Mouse (Mus musculus) retina, postnatal 7 days (tissue): Measurements from ENCODE around the gene Ddit4.

Source experiments
- DNase-seq: peaks from one replicate; pipeline ENCODE4 v3.0.0-alpha.2; 2012; ENCODE audit warnings: low read depth, low spot score

Gene Ddit4

DNA sequence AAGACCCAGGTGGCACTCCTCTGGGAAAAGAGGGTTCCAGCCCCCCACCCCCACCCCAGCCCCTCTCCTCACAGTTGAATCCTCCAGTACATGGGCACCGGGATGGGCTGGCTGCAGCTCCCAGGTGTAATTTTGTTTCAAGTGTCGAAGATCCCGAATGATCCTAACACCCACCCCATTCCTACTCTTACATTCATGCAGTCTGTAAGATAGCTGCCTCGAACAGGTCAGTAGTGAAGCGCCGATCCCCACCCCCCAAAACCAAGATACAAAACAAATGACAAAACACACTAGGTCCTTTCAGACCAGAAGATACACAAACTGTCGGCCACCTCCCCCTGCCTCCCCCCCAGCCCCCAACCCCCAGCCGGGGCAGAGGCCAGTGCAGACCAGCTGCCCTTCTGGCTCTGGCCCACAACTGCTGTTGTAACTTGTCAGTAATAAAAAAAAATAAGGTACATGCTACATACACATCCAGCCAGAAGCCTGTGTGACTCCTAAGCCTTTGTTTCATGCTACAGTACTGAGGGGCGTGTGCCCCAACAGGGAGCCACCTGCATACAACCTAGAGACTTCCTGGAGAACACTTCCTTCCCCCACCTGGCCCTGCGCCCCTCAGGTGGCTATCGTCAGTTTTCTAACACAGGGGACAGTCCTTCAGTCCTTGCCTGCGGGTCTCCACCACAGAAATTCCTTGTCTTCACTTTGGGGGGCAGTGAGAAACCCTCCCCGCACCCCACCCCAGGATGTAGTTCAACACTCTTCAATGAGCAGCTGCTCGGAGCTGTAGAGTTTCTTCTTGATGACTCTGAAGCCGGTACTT lies 1.6 kb downstream of the Ddit4 start:
- DNase-seq = no peak

DNA sequence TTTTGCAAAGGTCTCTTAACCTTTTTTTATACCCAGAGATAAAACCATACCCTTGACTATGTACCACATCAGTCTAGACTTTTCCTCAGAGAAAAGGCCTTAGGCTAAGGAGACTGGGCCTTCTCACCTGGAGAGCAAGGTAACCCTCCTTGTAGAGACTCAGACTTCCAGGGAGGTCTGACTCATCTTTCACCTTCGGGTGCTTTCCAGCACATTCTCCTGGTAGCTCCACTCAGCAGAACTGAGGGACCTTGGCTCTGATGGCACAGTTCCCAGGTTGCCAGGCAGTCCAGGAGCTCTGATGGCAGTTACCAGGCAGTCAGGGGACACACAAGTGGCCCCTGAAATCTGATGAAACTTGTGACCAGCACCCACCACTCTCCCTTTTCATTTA lies 2.4 kb downstream of the Ddit4 start:
- no peak for DNase-seq

DNA sequence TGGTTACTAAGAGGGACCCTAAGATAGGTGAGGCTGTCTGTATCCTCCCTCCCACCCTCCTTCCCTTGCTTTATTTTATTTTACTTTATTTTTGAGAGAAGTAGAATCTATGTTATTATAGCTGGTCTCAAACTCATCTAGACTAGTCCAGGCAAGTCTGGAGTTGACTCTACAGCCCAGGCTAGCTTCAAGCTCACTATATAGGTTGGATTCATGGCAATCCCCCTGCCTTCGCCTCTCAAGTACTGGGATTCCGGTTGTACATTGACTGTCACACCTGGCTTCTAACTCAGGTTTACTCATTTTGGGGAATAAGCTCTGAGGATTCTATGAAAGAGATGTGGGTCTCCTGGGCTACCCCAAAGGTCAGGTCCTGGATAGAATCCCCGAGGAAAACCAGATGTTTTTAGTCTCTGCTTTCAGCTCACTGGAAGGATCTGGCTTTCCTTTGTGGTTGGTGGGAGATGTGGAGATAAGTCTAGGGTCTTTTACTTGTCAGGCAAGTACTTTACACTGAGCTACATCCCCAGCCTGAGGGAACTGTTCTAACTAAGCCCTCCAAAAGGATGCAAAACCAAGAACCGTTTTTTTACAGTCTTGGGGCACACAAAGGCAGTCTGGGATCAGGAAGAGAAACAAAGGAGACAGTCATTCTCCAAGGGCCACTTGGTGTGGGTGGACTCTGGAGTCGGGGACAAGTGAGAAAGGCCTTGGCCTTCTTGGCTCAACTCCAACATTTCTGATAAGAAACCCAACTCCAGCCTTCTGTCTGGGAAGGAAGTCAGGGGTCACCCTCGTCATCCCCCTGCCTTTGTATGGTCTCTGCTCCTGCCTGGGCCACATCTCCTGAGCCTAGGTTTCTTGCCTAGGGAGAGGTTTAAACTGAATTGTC lies 3.0 kb downstream of the Ddit4 start:
- no peak for DNase-seq

DNA sequence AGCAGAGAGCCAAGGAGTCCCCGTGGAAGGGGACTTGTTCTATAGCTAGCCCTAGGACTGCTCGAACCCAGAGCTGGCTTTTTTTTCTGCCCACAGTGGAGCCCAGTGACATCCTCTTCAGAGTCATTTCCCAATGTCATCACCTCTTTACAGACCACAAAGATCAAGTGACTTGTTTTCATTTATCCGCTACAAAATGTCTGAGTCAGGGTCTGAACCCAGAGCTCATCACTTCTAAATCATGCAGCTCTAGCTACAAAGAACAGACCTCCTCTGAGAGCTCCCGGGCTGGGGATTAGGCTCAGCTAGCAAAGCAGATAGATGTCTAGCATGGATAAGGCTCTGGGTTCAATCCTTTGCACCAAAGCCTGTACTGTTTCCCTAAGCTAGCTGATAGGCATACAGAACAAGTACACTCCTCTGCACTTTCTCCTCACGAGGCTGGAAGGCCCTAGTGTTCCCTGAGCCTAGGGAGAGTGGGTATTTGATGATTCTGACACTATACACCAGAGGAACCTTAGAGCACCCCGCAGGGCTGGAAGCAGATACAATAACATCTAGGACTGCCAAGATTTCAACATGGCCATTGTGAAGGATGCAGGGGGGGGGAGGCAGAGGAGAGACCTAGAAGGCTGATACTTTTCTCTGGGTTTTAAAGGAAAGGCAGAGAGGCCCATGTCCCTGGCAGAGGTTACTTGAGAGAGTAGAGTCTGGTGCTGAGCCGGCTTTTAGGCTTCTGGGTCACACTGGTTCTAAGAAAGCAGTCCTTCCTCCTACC lies 4.1 kb downstream of the Ddit4 start:
- no peak for DNase-seq

DNA sequence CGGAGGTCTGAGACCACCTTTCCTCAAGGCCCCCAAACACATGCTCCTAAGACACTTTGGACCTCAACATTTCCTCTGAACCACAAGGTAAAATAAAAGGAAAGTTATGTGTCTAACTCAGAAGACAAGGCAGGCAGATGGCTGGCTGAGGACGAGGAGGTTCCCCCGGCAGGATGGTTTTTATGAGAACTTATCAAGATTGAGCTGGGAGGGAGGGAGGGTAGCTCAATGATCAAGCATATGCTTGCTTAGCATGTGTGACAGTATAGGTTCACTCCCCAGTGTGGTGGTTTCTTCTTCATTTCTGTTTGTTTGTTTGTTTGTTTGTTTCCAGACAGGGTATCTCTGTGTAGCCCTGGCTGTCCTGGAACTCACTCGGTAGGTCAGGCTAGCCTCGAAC lies 5.3 kb downstream of the Ddit4 start:
- no peak for DNase-seq

DNA sequence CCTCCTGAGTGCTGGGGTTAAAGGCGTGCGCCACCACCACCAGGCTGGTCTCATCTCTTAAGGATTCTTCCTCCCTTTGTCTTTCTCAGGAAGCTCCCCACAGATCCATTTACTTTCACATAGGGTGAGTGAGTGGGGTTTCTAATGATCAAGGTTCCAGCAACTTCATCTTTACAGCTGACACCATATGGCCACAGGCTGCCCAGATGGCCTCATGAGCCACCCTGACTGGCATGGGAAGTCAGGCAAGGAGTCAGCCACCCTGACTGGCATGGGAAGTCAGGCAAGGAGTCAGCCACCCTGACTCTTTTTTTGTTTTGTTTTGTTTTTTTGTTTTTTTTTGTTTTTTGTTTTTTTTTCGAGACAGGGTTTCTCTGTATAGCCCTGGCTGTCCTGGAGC lies 6.2 kb downstream of the Ddit4 start:
- DNase-seq = no peak

DNA sequence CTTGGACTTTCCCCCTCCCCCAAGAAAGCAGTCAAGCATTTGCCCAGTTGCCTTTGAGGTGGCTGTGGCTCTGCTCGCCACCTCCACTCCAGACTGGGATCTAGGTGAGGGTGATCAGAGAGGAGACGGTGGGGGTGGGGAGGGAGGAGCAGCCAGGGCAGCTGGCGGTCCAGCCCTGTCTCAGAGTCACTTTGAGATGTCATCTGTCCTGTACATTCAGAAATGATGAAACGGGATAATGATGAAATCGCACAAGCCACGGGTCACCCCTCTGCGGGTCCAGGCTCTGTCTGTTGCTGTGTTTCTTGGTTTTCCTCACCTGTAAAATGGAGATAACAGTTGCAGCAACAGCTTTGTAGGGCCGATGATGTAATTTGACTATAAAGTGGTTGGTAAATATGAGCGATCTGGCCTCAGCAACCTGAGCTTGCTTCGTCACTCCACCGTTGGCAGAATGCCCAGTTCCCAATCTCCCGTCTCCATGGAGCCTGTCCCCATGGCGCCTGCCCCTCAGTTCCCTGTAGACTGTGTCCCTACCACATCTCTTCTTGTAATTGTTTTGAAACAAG lies 8.1 kb downstream of the Ddit4 start:
- no peak for DNase-seq

DNA sequence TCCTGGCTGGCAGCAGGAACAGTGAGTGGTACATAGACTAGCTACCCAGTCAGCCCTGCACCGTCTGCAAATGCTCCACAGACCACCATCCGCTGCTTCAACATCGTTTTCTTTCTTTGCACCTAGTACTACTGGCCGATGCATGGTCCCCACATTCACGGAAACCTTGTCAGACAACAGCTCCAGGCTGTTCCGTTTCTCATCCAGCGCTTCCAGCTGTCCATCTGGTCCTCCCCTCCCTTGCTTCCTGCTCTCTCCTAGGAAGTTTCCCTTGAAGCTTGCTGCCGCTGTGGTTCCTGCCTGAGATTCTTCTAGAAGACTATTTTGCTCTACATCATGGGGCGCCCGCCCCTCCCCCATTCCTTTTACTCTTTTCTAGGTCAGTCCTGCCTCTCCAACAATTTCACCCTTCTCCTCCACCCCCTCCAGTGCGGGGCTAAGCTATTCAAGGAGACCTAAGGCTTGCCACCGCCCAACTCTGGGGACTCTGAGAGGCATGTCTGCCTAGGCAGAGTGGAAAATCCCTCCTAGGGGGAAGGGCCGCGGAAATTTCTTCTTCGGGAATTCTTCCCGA lies 8.7 kb downstream of the Ddit4 start:
- DNase-seq = peak; percentile 32

DNA sequence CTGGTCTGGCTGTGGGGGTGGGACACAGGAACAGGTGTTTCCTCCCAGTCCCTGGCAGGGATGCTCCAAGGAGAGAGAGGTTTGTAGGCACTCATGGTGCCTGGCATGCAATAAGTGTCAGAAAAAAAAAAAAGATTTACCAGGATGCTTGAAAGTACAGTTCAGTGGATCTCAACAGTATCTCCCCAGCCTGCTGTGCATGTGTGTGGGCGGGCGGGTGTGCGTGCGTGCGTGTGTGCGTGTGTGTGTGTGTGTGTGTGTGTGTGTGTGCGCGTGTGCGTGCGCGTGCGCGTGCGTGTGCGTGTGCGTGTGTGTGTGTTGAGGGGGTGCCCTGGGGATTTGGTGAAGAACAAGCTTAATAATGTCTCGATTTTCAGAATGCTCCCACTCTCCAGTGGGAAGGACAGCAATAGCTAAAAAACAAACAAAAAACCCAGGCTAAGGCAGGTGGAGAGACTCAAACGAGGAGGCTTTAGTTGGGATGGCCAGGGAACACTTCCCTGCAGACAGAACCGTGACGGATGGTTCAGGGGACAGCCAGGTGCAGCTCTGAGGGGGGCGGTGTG lies 9.3 kb downstream of the Ddit4 start:
- no peak for DNase-seq

DNA sequence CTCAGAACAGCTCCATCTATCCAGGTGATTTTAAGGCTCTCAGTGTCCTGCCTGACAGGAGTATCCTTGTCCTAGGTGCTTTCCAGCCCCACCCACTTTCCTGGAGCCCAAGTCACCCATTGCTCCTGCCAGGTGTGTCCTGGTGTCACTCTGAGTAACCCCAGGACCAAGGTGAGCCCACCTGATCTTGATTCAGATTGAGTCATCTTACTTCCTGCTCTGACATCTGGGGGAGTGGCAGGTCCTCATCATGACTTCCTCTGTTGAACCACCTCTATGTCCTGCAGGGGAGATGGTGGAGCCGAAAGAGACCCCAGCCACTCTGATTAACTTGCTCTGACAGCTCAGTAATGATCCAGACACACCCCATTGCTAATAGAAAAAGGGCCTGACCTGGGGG lies 12.6 kb downstream of the Ddit4 start:
- no peak for DNase-seq

DNA sequence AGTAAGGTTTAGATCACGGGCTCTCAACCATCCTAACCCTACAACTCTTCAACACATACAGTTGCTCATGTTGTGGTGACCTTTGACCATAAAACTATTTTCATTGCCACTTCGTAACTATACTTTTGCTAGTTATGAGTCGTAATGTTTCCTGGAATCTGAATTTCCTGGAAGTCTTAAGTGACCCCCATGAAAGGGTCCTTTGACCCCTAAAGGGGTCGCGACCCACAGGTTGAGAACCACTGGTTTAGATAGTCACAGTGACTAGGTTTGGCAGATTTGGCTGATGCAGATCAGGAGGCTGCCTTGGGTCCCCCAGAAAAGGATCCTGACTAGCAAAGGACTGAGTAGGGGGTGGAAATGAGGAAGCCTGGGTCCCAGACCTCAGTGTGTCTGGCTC lies 13.0 kb downstream of the Ddit4 start:
- no peak for DNase-seq

DNA sequence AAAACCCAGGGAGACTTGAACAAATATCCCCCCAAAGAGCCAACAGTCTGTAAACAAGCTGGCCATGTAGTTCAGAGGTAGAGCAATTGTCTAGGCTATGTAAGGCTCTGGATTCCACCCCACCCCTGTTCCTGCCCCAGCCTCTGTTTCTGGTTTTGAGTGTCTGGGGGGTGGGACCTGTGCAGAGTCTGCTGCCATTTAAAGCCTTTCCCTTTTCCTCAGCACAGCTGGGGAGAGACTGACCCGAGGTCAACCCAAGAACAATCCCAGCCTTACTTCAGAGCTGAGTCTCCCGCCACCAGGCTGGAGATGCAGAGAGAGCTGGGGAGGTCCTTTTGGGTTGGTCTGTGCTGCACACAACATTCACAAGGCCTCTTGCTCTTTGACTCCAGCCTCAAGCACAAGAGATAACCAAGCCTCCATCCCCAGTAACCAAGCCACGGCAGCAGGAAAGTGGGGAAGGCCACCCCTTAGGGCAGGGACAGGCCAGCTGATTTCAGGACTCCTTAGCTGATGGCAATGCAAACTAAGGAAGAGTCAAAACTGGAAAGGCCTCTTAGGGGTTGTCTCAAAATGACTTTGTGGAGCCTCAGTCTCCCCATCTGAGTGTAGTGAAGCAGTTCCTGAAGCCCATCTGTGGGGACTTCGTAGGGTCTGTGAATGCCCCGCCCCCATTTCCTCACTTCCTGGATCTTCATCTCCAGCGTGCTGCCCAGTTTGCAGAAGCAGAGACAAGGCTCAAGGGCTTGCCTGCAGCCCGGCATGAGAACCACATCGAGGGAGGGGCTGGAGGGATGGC lies 15.4 kb downstream of the Ddit4 start:
- DNase-seq = no peak

DNA sequence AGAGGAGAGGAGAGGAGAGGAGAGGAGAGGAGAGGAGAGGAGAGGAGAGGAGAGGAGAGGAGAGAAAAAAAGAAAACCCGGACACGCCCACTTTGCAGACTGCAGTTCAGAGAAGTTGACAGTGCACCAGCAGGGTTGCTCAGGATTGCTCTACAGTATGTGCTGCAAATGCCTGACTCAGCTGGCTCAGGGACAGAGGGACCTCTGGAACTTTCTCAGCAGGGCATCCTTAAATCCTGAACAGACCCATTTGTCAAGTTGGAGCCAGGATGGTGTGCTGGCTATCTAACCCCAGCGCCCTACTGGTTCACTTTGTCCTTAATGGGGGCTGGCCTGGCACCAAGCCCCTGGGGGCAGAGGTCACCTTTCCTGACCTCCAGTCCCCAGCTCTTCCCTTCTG lies 17.6 kb downstream of the Ddit4 start:
- no peak for DNase-seq

DNA sequence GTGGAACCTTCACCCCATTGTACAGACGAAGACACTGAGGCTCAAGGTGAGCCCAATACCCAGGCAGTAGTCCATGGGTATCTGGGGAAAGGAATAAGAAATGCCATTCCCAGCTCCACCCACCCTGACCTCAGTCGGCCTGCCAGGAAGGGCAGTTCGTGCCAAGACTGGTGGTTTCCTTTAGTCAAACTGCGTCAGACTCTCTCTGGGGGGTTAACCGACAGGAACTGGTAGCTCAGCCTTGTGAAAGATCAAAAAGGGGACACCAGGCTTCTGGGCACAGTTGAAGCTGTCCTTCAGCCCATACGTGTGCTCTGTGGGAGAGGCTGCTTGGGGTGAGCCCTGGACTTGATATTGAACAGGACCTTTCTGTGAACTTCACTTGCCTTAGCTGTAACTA lies 19.1 kb downstream of the Ddit4 start:
- no peak for DNase-seq

DNA sequence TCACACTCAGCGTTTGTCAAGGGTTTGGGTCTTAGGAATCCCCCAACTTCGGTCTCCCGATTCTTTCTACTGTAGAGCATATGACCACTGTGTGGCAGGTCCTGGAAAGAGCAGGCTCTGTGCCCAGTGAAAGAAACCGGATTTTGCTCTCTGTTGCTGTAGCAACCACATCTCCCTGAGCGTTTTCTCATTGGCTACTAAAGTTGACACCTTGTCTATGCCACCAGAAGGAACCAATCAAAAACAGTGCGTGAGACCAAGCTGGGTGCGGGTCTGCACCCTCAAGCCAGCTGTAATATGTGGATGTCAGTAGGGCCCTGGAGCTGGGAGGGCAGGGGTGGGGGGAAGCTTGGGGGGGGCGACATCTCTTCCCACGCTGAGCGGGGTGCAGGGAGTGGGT lies 20.6 kb downstream of the Ddit4 start:
- DNase-seq = no peak

DNA sequence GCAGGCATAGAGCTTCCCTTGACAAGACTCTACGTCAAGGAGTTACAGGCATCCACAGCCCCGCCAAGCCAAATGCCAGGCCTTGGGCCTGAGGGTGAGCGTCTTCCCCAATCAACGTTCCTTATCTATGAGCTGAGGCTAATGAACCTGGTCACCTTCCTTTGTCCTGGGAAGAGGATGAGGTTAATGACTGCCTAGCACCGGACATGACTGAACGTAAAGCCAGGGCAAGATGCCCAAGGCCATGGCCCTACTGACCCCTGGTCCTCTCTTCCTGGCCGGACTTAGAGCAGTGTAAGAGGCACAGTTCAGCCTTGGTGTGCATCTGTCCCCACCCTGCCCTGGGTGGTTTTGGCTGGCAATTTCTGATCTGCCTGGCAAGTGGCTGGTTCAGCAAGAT lies 22.4 kb downstream of the Ddit4 start:
- no peak for DNase-seq

DNA sequence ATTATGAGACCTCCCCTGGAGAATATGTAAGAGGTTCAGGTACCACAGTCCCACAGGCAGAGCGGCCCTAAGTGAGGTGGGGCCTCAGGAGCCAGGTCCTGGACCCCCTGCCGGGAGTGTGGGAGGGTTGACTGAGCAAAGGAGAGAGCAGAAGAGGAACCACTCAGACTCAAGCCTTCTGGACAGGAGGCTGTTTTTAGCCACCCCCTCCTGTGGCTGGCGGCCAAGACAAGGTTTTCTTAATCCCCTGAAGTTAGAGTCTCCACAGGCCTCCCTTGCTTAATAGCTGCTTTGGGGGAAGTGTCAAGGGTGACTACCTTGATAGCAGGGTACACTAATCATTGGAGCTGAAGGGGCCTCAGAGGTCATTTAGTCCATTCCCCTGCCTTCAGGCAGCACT lies 27.3 kb downstream of the Ddit4 start:
- DNase-seq = no peak

DNA sequence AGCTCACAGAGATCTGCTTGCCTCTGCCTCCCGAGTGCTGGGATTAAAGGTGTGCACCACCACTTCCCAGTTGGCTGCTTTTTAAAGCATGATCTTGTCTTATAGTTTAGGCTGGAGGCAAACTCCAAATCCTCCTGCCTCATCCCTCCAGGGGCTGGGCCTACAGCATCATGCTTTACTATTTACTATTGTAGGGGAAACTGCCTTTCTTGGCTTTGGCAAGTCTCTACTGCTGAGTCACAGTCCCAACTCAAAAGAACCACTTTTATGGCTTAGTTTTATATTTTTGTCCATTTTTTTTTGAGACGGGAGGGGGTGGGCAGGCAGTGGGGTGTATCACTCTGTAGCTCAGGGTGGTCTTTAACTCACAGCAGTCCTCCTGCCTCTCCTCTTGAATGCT lies 28.1 kb downstream of the Ddit4 start:
- DNase-seq = no peak

DNA sequence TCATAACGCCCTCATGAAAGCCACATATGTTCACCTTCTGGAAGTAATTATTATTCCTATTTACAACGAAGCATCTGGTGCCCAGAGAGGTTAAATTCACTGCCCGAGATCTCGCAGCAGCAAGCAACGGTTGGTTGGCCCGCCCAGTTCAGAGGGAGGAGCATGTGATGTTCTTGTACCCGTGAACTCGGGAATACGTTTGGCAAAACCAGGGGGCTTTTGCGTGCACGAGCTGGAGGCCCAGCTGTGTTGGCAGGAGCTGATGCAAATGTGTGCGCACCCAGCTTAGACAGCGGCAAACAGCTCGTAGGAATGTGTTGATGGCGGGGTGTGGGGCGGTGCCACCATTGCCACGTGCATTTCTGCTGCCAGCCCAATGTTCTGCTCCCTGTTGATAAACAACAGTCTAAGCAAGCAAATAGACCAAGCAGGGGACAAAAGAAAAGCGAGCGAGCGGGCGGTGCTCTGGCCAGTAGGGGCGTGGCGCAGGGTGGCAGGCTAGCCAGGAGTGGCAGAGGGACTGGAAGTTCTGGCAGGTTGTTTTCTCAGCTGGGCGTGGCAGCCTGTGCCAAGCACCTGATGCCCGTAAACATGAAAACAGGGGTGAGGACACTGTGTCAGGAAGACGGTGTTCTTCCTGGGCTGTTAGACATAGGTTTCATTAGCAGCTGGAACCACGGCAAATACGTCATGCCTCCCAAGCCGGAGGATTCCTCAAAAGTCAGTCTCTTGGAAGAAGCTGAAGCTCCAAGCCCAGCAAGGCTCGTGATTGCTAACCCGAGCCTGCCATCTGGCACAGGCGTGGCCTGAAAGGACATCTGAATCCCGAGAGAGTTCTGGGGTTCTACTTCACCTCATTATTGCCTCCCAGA lies 30.6 kb downstream of the Ddit4 start:
- DNase-seq = no peak

DNA sequence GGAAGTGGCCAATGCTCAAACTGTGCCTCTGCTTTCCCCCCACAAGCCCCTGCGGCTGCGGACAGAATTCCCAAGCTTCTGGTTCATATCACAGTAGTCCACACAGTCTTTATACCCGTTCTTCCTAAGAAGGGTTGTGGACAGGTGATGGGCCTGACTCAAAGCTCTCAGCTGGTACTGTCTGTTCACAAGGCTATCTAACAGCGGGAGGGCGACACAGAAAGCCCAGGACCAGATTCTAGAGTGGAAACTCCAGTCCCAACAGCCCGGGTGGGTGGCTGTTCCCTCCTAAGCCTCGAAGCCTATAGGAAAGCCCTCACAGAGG lies 31.2 kb downstream of the Ddit4 start:
- DNase-seq = no peak
